Mouse (Mus musculus) sigmoid colon, adult 10 weeks (tissue): ENCODE measurements around the gene Cd55b. TPM values are rescaled to one million over a fixed set of nuclear protein-coding genes. Genes with fewer than 3 reads are reported as not detected.

Experiments used
- polyA plus RNA-seq: library from polyadenylated mRNA; stranded (reverse); fragments of 350-450 nt; fragmentation: Illumina TruSeq; extraction: RNeasy Lipid Tissue Mini Kit (QIAGEN cat#74804); gene quantifications from one replicate; pipeline ENCODE4 v1.2.3, GENCODE M21; 2014; ENCODE audit warnings: low read depth, low replicate concordance

The Cd55b gene
- polyA plus RNA-seq, result not detected

GRCm38 (mm10) chr1:130422664-130423111 is at the start of gene Cd55b:
Cd55b (minus strand) TSS chr1:130423009.

GRCm38 (mm10) chr1:130462084-130462861 is 39.5 kb upstream of the Cd55b start, which contains the start of gene Cd55:
Cd55 (minus strand) TSS chr1:130462744.

Other genes starting within 250 kb of the Cd55b start
- gene Cd55, start 39.7 kb upstream of the Cd55b start, polyA plus RNA-seq, result 212 TPM
- not detected for gene Zp3r, start 206.6 kb upstream of the Cd55b start, polyA plus RNA-seq
- 17.3 TPM for gene C4bp, start 238.6 kb upstream of the Cd55b start, polyA plus RNA-seq